Mouse (Mus musculus) intestine, postnatal 0 days (tissue): ENCODE data around the gene Sstr5. TPM values are rescaled to one million over a fixed set of nuclear protein-coding genes. Genes with fewer than 3 reads are reported as not detected.

Experiments used
- ATAC-seq: fragments of 200-750 bp; cut with Nextera tagmentation; 2 replicates; pipeline ENCODE4 v1.8.0; 2017; ENCODE audit warnings: mild to moderate bottlenecking, moderate TSS enrichment, moderate library complexity
- H3K27ac ChIP-seq: fragments of 300-500 bp; sonication (generic); 2 replicates; pipeline ENCODE4 v1.5.1; 2014; ENCODE audit warnings: mild to moderate bottlenecking, low read depth, low read length, moderate library complexity
- H3K27me3 ChIP-seq: fragments of 300-500 bp; sonication (generic); replicated peaks from 2 replicates; pipeline ENCODE4 v1.6.1; 2014; ENCODE audit warnings: low read length, mixed read lengths; ENCODE audit not compliant: control insufficient read depth, insufficient read depth
- H3K36me3 ChIP-seq: fragments of 300-500 bp; sonication (generic); 2 replicates; pipeline ENCODE4 v1.6.1; 2014; ENCODE audit warnings: mild to moderate bottlenecking, moderate library complexity; ENCODE audit not compliant: control insufficient read depth, insufficient read depth
- H3K4me1 ChIP-seq: fragments of 300-500 bp; sonication (generic); replicated peaks from 2 replicates; pipeline ENCODE4 v1.6.1; 2014; ENCODE audit warnings: antibody characterized with exemption, low read length, mixed read lengths; ENCODE audit not compliant: control insufficient read depth, insufficient read depth
- H3K4me2 ChIP-seq: fragments of 300-500 bp; sonication (generic); replicated peaks from 2 replicates; pipeline ENCODE4 v1.6.1; 2014; ENCODE audit warnings: low read depth, mild to moderate bottlenecking, moderate library complexity
- H3K4me3 ChIP-seq: fragments of 300-500 bp; sonication (generic); 2 replicates; pipeline ENCODE4 v1.5.1; 2014; ENCODE audit warnings: low read depth, low read length
- H3K9ac ChIP-seq: fragments of 300-500 bp; sonication (generic); 2 replicates; pipeline ENCODE4 v1.6.1; 2014; ENCODE audit warnings: mild to moderate bottlenecking, low read depth, low read length
- H3K9me3 ChIP-seq: fragments of 300-500 bp; sonication (generic); 2 replicates; pipeline ENCODE4 v1.6.1; 2016; ENCODE audit warnings: mixed run types; ENCODE audit not compliant: control insufficient read depth
- CTCF ChIP-seq: sonication (generic); IDR thresholded peaks from 2 replicates; pipeline ENCODE4 v1.5.1; 2016; ENCODE audit warnings: low read depth, mild to moderate bottlenecking, control low read depth, antibody characterized with exemption, moderate library complexity
- WGBS: fragments of 180-500 bp; shearing (Covaris S2); extraction: QIAGEN DNeasy Blood & Tissue Kit; methylation state at CpG from one replicate; pipeline ENCODE4 v1.1.7; 2014; 5-methylcytosine and 5-hydroxymethylcytosine counted together
- polyA plus RNA-seq: library from polyadenylated mRNA; unstranded; fragments of >200 nt; fragmentation: Nextera tagmentation; extraction: Ambion mirVana; gene quantifications from 2 replicates; pipeline ENCODE4 v1.2.1, GENCODE M21; 2015

Sstr5 gene
- polyA plus RNA-seq, 1 experiment from 2014 or later = 0.64 TPM

GRCm38 (mm10) chr17:25510074-25510830 lies 13.2 kb upstream of the Sstr5 start:
- 84% methylated on average over 10 of the region's 10 CpGs for WGBS
- no peak for ATAC-seq
- H3K27ac ChIP-seq = no peak overlapping the region

GRCm38 (mm10) chr17:25508860-25509577 lies 11.9 kb upstream of the Sstr5 start:
- no peak for ATAC-seq
- Histone ChIP-seq H3K36me3 (no peaks in the 10 kb centered on the region), H3K27me3 (0 out of 2 replicates have a peak, but pooled peaks cover 6% of the 10 kb centered on the region), H3K4me1 (no peaks in the 10 kb centered on the region), H3K9ac (no peak overlapping the region), H3K4me3 (no peak overlapping the region), H3K9me3 (no peaks in the 10 kb centered on the region), H3K4me2 (no peak overlapping the region), H3K27ac (no peak overlapping the region)
- 56% methylated on average over 7 of the region's 7 CpGs for WGBS
- peak; percentile 69 for TF ChIP-seq CTCF

More at GRCm38 (mm10) chr17:25510074-25510830, 13.2 kb upstream of the Sstr5 start:
- no peak overlapping the region for H3K9ac ChIP-seq
- no peak overlapping the region for H3K4me3 ChIP-seq
- no peak overlapping the region for H3K4me2 ChIP-seq
- no peaks in the 10 kb centered on the region for H3K4me1 ChIP-seq
- no peaks in the 10 kb centered on the region for H3K36me3 ChIP-seq
- no peak for TF ChIP-seq CTCF
- H3K27me3 ChIP-seq = 0 out of 2 replicates have a peak, but pooled peaks cover 6% of the 10 kb centered on the region
- no peaks in the 10 kb centered on the region for H3K9me3 ChIP-seq

GRCm38 (mm10) chr17:25507799-25508198 lies 10.7 kb upstream of the Sstr5 start:
- 0 out of 2 replicates have a peak, but pooled peaks cover 6% of the 10 kb centered on the region for H3K27me3 ChIP-seq
- H3K4me2 ChIP-seq = no peak overlapping the region
- H3K9me3 ChIP-seq = no peaks in the 10 kb centered on the region
- no peak overlapping the region for H3K27ac ChIP-seq
- H3K4me3 ChIP-seq = no peak overlapping the region
- peak; percentile 95 for TF ChIP-seq CTCF
- WGBS = 10% methylated on average over 3 of the region's 3 CpGs
- H3K36me3 ChIP-seq = no peaks in the 10 kb centered on the region
- peak; percentile 38; the same call in 1 of the 2 replicates for ATAC-seq
- H3K4me1 ChIP-seq = no peaks in the 10 kb centered on the region
- H3K9ac ChIP-seq = no peak overlapping the region

- Histone ChIP-seq H3K4me2 (no peak overlapping the region), H3K27ac (no peak overlapping the region), H3K4me1 (no peaks in the 10 kb centered on the region), H3K9ac (no peak overlapping the region), H3K4me3 (no peak overlapping the region), H3K27me3 (no peaks in the 10 kb centered on the region), H3K36me3 (no peaks in the 10 kb centered on the region), H3K9me3 (no peaks in the 10 kb centered on the region)
- TF ChIP-seq CTCF = no peak
- ATAC-seq = no peak
- 74% methylated on average over 4 of the region's 4 CpGs for WGBS
These were observed 5.5 kb upstream of the Sstr5 start for GRCm38 (mm10) chr17:25502599-25502998.

GRCm38 (mm10) chr17:25482092-25482491 lies 15.0 kb downstream of the Sstr5 start:
- TF ChIP-seq CTCF = no peak
- Histone ChIP-seq H3K9ac (no peak overlapping the region), H3K4me3 (no peak overlapping the region), H3K27ac (no peak overlapping the region), H3K4me2 (no peak overlapping the region), H3K36me3 (no peaks in the 10 kb centered on the region), H3K4me1 (no peaks in the 10 kb centered on the region), H3K9me3 (no peaks in the 10 kb centered on the region), H3K27me3 (0 out of 2 replicates have a peak, but pooled peaks cover 3% of the 10 kb centered on the region)
- ATAC-seq = no peak
- WGBS = 81% methylated on average over 6 of the region's 6 CpGs

- H3K9ac ChIP-seq = no peak overlapping the region
- H3K36me3 ChIP-seq = no peaks in the 10 kb centered on the region
- ATAC-seq = no peak
- 0 out of 2 replicates have a peak, but pooled peaks cover 3% of the 10 kb centered on the region for H3K27me3 ChIP-seq
- no peak overlapping the region for H3K27ac ChIP-seq
- H3K4me3 ChIP-seq = no peak overlapping the region
- no peak overlapping the region for H3K4me2 ChIP-seq
- 57% methylated on average over 4 of the region's 4 CpGs for WGBS
- H3K9me3 ChIP-seq = no peaks in the 10 kb centered on the region
- no peaks in the 10 kb centered on the region for H3K4me1 ChIP-seq
- no peak for TF ChIP-seq CTCF
These were observed 16.3 kb downstream of the Sstr5 start for GRCm38 (mm10) chr17:25480820-25481219.
